Mouse (Mus musculus) kidney, adult 2 months (tissue): ENCODE data around the gene Zfp280c.

Source experiments
- CTCF ChIP-seq: fragments of 200-500 bp; conservative IDR thresholded peaks from 2 replicates; pipeline ENCODE4 v1.5.1; 2011; ENCODE audit warnings: low read depth, mild to moderate bottlenecking, control low read depth, low read length, moderate library complexity, mixed read lengths; ENCODE audit not compliant: insufficient read depth, insufficient read length
- POLR2A ChIP-seq: fragments of 200-500 bp; IDR thresholded peaks from one replicate; pipeline ENCODE4 v1.6.1; 2011; ENCODE audit warnings: low read depth, low read length, control low read depth

DNA sequence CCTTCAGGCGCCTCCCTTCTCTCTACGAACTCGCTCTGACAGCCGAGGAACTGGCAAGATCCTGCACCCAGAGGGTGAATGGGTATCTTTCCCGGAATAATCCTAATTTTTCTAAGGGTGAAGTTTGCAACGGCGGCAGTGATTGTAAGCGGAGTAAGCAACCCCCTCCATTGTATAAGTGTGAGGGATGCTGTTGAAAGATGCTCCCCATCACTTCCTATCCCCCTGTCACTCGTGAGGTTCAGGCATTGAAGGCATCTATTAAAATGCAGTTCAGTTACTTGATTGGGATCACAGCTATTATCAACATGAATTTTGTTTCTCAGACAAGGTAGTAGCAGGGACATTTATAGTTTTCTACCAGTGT, 29.7 kb upstream of the Zfp280c start:
- TF ChIP-seq POLR2A (no peak), CTCF (no peak)
